Mouse (Mus musculus): Measurements from ENCODE around the gene Gpr156. TPM values are rescaled to one million over a fixed set of nuclear protein-coding genes. Genes with fewer than 3 reads are reported as not detected.
"Not testable (repeated sequence)": the region's sequence is repeated elsewhere in the genome, so short reads cannot be mapped to it uniquely, and the experiment has no call there.

Gene Gpr156
- total RNA-seq, 4 experiments from 2014 or later, result 0.57 to 0.77 (median 0.58) TPM

DNA sequence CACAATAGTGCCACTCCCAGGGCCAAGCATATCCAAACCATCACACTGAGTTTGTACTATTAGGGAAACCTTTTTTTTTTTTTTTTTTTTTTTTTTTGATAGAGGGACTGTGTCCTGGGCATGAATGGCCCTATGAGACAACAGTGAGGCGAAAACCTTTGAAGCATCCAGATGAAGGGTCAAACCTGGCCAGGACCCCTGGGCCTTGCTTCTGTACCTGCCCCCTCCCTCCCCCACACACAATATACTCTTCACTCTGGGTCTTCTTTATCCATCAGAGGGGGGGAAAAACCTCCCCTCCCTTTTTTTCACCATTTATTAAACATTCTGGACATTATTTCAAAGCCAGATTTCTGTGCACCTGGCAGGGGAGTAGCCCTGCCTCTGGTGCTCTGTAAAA lies 83.5 kb downstream of the Gpr156 start:
- no peak for DNase-seq (ENCODE audit: low spot score in 2 of 2)

DNA sequence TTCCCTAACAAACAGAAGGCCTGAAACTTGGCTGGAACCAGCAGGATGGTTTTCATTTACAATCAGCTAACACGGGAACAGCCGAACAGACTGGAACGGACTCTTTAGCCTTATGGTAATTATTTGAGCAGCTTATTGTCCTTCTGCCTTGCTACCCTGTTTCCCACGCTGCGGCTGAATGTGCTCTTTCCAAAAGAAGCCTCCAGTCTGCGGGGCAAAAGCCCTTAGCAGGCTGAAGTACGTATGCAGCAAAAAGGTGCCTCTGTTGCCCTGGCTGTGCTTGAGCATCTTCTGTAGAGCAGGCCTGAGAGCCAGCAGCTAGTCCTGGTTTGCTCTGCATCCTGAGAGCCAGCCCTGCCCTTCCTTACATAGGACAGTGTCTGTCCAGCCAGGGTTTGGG lies 83.9 kb downstream of the Gpr156 start:
- no peak for DNase-seq (ENCODE audit: low spot score in 2 of 2)

DNA sequence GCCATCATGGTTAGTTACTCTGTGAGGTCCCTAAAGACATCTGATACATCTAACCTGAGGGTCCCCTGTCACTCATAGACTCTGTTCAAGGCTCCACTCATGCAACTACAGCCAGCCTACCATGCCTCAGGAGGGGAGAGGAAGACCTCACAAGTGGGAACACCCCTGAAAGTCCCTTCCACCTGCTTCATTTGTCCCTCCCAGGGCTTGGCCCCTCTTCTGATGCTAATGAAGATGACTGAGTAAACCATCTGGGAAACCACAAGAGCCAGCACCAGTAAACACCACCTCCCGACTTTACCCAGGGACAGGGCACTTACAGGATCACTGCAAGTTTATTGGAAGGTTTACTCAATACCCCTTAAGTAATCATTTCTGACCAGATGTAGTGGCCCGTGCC lies 85.5 kb downstream of the Gpr156 start:
- DNase-seq (ENCODE audit: low spot score in 2 of 2), result no peak

DNA sequence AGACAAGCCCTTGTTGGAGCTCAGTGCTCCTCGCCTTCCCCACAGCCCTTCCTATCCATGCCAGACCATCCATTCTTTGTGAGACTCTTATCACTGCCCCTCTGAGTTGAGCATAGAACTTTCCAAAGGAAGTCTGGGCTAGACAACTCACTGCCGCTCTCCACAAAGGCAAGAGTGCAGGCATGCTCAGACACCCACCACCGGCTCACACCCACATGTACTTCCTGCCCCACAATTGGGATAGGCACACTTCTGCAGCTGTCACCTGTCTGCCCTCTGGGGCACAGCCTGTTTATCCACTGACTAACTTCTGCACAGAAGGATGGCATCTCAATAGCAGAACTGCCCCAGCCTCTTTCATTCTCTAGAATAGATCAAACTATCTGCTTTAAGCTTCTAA lies 86.2 kb downstream of the Gpr156 start:
- no peak for DNase-seq (ENCODE audit: low spot score in 2 of 2)

DNA sequence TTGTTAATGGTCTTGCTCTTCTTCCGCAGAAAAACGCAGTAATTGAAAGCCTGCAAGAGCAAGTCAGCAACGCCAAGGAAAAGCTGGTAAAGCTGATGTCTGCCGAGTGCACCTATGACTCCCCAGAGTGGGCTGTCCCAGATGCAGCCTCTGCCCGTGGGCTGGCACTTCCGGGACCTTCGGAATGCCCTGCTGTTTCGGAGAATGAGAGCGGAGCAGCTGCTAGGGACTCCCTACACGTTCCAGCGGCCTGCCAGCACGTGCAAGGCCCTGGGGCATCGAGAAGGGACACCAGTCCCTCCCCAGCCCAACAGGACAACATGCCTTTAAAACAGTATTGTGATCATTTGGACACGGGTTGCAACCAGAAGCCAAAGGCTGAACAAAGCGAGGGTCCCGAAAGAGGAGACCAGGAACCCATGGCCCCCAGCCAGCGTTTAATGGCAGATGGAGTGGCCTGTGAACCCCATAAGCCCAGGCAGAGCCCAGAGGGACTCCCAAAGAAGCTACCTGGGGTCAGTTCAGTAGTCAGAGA lies 88.3 kb downstream of the Gpr156 start:
- no peak for DNase-seq (ENCODE audit: low spot score in 2 of 2)

DNA sequence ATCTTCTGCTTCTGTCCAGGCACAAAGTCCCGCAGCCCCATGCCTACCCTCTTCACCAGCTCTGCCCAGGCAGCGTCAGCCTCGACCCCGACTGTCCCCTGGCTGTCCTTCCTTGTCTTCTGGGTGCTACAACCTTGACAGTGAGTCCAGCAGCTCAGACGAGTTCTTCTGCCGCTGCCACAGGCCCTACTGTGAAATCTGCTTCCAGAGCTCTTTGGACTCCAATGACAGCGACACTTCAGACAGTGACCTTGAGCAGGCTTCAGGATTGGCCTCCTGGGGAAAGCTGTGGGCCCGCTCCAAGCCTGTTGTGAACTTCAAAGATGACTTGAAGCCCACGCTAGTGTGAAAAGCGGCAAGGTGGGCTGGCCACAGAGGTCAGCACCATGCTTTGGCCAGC lies 89.2 kb downstream of the Gpr156 start:
- no peak for DNase-seq (ENCODE audit: low spot score in 2 of 2)

DNA sequence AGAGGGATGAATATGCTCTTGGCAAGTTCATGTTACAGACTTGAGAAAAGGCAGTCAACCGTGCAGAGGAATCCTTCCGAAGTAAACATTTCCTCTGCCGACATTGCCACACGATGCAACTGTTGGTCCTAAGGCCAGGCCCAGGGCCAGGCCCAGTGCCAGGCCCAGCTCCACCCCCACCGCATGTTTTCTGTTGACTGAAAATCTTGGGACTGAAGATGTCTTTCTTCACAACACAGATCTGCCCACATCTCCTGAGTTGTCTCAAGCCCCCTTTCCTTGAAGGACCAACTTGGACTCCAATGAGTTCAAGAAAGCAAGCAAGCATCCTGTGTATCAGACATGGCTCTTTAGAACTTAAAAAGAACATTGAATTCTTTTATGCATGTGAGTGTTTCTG lies 92.1 kb downstream of the Gpr156 start:
- DNase-seq (ENCODE audit: low spot score in 2 of 2), result no peak

DNA sequence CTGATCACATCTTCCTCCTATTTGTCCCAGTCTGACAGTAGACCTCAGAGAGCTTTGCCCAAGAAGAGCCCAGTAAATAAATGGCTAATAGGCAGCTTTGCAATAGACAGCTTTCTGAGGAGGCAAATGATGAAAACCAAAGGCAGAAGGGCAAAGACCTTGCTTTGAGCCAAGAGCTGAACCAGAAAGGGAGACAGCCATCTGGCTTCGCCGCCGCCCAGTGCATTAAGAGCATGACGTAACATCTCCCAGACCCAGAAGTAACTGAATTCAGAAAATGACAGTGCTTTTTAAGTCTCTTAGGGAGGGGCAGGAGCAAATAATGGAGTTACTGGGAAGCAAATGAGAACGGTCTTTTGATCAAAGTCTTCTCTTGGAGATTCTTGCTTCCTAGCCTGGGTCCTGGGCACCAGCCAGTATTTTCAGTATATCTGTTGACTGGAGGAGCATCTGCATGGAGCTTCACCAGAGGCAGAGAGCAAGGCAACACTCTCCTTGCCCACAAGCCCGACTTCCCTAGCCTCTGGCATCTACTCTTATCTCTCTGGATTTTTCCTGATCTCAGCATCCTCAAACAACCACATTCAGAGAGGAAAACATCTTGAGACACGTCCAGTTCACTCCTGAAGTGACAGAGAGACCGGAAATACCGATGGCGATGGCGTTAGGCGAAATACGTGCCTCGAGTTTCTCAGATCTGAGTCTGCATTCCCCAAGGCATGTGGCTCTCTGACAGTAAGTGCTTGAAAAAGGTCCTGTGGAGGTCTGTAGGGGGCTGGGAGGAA lies 92.9 kb downstream of the Gpr156 start:
- no peak for DNase-seq (ENCODE audit: low spot score in 2 of 2)

DNA sequence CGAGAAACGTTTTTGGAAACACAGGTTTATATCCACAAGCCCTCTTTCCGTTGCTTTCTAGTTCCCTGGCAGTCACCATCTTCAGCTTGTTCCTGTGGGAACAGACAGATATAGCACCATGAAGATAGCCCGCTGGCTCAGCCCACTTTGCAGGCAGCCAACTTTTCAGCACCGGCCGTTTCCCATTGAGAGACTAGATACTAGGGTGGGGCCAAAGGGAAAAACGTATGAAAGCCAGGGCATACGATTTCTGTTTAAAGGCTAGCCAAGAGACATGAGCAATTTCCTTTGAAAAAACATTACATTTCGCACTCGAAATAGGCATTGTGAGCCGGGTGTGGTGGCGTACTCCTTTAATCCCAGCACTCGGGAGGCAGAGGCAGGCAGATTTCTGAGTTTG lies 95.2 kb downstream of the Gpr156 start:
- no peak for DNase-seq (ENCODE audit: low spot score in 2 of 2)

DNA sequence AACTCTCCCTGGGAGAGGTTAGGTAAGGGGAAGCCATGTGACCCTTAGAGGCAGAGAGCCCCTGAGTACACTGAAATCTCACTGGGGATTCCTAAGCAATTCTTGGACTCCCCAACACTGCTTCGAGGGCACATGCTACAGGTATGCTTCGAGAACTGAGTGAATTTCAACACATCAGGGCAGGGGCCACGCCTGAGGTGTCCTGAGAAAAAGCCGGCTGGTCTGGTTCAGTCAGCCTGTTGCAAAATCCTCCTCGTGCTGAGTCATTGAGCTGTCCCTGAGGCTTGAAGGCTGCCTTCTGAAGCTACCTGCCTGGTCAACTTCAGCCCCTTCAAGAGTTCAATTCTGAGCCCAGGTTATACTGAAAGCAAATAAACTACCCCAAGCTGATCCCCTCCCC lies 96.1 kb downstream of the Gpr156 start:
- no peak for DNase-seq (ENCODE audit: low spot score in 2 of 2)

DNA sequence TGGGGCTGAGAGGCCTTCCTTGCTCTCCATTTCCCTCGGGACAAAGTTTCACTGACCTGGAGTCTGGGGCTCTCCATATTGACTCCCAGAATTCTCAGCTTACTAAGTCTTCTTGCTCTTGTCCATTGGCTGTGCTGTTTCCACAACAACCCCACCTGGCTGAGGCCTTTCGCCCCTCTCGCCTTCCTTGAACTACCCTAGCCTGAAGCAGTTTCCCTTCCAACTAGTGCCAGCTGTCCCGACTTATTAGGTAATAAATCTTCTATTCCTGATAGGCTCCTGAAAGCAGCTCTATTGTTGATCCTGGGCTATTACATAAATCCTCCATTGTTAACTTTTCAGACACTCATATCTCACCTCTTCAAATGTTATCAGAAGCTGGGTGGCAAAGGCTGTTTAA lies 96.6 kb downstream of the Gpr156 start:
- no peak for DNase-seq (ENCODE audit: low spot score in 2 of 2)

DNA sequence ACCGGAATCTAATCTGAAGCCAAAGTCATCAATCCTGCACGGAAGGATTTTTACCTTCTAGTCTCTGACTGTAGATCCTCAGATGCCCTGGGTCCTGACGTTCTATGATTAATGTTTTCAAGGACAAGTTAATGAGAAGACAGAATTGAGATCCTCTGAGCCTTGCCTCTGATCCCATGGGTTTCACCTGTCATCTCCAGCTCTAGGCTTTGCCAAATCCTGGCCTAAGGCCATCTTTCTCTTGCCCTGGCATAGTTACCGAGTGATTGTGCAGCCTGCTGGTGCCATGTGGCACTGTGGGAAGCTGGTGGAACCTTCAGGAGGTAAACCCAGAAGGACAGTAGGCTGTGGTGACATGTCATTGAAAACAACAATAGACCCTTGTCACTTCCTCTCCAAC lies 98.7 kb downstream of the Gpr156 start:
- no peak for DNase-seq (ENCODE audit: low spot score in 2 of 2)

DNA sequence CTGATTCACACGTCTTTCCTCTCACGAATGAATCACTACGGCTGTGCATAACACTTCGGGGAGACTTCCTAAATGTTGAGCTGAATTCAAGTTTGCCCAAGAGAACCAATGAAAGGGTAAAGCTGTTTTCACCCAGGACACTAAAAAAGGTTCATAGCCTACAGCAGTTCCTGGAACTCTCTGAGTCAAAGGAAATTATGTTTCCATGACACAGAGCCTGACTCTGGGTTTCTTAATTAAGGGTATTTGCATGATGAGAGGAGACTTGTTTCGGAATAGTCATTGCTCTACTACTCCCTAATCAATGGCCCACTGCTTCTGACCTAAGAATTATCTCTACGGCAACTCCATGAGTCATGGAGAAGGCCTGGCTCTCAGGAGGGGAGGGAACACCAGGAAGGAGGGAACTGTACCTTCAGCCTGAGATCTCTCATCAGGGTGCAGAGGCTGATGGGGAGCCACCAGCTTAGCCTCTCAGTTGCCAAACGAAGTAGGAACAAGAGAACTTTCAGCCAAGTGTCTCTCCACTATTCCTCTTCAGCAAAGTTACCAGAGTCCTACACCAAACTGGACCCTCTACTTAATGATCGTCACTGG lies 100.7 kb downstream of the Gpr156 start:
- no peak for DNase-seq (ENCODE audit: low spot score in 2 of 2)

DNA sequence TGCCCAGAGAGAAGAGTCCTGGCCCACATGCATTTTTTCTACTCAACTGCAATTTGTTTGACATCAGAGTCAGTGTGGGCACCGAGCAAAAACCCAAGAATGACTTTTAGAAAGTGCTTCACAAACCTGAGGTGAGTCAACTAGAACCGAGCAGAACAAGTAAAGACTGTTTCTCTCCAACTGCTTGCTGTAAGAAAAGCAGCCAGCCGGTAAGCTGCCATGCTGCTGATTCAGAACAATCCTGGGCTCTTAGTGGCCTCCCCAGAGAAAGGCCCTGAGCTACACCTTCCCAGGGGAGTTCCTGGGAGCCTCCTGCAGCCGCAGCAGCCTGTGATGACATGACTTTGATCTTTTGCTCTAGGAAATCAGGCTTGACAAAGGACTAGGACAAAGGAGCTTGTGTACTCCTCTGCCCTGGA lies 101.7 kb downstream of the Gpr156 start:
- no peak for DNase-seq (ENCODE audit: low spot score in 2 of 2)

DNA sequence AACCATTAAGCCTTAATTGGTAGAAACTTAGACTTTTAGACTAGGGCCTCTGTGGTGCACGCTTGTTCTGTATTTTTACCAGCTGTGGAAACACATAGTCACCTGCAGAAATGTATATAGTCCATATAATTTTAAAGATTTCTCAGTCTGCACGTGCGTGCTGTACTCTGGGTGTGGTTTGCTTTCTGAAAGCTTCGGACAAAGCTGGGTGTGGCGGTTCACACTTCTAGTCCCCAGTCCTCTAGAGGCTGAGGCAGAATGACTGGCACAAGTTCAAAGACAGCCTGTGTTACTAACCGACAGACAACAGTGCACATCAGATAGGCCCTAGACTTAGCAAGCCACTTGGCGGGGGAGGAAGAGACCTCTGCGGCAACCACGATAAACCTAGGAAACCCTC lies 116.3 kb downstream of the Gpr156 start:
- no peak for DNase-seq (ENCODE audit: low spot score in 2 of 2)

DNA sequence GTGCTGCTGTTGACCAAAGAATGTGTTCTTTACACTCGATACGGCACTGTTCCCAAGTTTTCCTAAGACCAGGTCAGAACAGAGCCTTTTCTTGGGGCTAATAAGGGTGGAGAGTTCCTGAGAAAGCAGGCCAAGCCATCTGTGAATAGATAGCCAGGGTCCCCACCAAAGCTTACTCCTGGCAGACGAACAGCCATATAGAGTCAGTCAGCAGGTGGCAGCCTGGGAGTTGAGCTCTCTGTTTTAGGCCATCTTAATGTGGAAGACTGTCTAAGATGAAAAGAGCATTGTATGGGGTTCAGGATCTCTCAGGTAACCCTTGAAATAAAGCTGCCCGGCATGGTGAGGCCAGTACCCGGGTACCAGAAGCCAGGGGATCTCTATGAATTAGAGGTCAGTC lies 116.8 kb downstream of the Gpr156 start:
- no peak for DNase-seq (ENCODE audit: low spot score in 2 of 2)

DNA sequence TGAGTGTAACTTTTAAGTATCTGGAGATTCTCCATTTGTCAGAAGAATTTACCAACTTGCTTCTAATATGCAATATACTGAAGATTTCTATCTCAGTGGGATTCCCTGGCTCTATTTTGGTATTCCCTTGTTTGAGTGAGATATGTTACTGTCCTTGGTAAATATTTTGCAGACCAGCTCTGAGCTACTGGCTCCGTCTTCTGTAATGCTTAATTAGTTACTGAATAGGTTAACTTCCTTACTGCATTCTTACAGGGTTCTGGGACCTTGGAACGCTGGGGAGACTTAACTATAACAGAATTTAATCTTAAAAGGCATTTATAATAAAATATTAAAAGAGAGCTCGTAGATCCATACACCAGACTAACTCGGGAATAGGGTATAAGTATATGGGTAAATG lies 121.8 kb downstream of the Gpr156 start:
- not testable (repeated sequence) for DNase-seq (ENCODE audit: low spot score in 2 of 2)

DNA sequence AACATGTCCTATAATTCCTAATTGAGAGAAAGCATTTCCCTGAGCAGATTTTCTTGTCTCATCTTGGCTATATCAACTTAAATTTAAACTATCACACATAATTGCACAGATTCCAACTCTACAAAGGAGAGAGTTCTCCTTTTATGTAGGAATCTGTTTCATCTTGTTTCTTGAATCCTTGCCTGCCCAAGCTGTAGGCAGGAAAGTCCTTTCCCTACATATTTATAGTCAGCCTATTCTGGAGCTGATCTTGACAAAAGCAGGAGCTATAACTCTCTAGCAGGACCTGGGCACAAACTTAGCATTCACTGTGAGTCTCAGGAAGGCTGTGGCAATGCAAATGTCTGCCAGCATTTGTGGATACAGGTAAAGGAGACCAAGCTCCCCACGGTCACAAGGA lies 125.9 kb downstream of the Gpr156 start:
- DNase-seq (ENCODE audit: low spot score in 2 of 2), result no peak

DNA sequence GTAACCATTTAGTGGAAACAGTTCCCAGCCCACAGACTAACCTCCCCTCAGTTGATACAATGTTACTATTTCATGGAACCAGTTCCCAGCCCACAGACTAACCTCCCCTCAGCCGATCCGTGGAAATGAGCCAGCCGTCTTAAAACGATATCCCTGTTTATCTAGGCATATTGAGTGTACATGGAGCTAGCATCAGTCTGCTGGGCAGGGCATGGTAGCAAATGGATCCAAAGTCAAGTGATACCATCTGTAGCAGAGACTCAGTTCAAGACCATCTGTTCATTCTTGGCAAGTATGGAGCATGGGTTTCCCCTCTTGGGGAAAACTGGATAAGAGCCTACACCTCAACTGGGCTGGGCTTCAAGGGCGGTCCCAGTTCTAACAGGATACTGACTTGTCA lies 128.3 kb downstream of the Gpr156 start:
- DNase-seq (ENCODE audit: low spot score in 2 of 2), result no peak

DNA sequence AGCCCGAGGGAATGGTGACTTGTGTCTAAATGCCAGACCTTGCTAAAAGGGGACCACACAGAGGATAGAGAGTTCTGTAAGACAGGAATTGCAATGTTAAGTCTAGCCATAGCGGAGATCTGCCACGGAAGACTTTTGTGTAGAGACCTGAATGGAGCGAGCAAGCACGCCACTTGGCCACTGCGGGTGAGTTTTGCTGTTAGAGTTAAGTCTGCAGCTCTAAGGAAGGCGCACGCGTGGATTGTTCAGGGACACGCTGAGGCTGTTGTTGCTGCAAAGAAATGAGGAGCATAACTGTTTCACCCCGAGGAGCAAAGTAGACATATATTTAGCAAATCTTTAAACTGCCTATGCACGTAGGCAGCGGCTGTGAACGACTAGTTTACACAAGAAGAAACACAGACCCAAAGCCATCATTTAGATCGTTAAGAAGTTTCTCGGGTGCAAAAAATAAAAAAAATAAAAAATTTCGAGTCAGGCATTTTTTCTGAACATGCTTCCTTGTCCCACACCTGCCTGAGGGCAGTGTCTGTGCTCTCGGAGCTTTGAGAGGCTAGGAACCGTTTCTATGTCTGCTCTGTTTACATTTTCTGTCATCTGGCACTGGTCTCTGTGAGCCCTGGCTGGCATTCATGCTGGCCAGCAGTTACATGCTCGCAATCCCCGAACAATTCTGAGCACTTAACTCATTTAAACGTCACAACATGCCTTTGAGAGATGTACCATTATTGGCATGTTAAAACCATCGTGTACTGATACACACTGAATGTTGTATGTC lies 131.7 kb downstream of the Gpr156 start:
- DNase-seq (ENCODE audit: low spot score in 2 of 2), result no peak
